Mouse (Mus musculus): ENCODE measurements around the gene Cox14.
"Not testable (repeated sequence)": the region's sequence is repeated elsewhere in the genome, so short reads cannot be mapped to it uniquely, and the experiment has no call there.

Gene Cox14

GRCm38 (mm10) chr15:99725341-99726155 lies at the start of gene Cox14:
Gene Cox14 (plus strand): TSS chr15:99725618.
- peak; percentile 98 for DNase-seq (ENCODE audit: inconsistent ontology term)

- no peak for DNase-seq (ENCODE audit: inconsistent ontology term)
Measured at GRCm38 (mm10) chr15:99677089-99677488, 48.3 kb upstream of the Cox14 start.

GRCm38 (mm10) chr15:99678063-99678800 lies 47.2 kb upstream of the Cox14 start:
- DNase-seq (ENCODE audit: inconsistent ontology term), result no peak

- no peak for DNase-seq (ENCODE audit: inconsistent ontology term)
Measured at GRCm38 (mm10) chr15:99679008-99679407, 46.4 kb upstream of the Cox14 start.

GRCm38 (mm10) chr15:99682880-99683279 lies 42.5 kb upstream of the Cox14 start:
- no peak for DNase-seq (ENCODE audit: inconsistent ontology term)

- DNase-seq (ENCODE audit: inconsistent ontology term), result no peak
Measured at GRCm38 (mm10) chr15:99684156-99684555, 41.3 kb upstream of the Cox14 start.

- DNase-seq (ENCODE audit: inconsistent ontology term), result peak; percentile 54
Measured at GRCm38 (mm10) chr15:99688712-99689111, 36.7 kb upstream of the Cox14 start.

- DNase-seq (ENCODE audit: inconsistent ontology term), result no peak
Measured at GRCm38 (mm10) chr15:99690924-99691323, 34.5 kb upstream of the Cox14 start.

- no peak for DNase-seq (ENCODE audit: inconsistent ontology term)
Measured at GRCm38 (mm10) chr15:99691976-99692375, 33.4 kb upstream of the Cox14 start.

GRCm38 (mm10) chr15:99697309-99697708 lies 28.1 kb upstream of the Cox14 start:
- DNase-seq (ENCODE audit: inconsistent ontology term), result no peak

- DNase-seq (ENCODE audit: inconsistent ontology term), result no peak
Measured at GRCm38 (mm10) chr15:99698533-99699085, 26.8 kb upstream of the Cox14 start.

- no peak for DNase-seq (ENCODE audit: inconsistent ontology term)
Measured at GRCm38 (mm10) chr15:99699715-99700114, 25.7 kb upstream of the Cox14 start.

- no peak for DNase-seq (ENCODE audit: inconsistent ontology term)
Measured at GRCm38 (mm10) chr15:99700219-99701106, 25.0 kb upstream of the Cox14 start.

- DNase-seq (ENCODE audit: inconsistent ontology term), result not testable (repeated sequence)
Measured at GRCm38 (mm10) chr15:99701640-99701998, 23.8 kb upstream of the Cox14 start.

GRCm38 (mm10) chr15:99701999-99702900 lies 23.2 kb upstream of the Cox14 start, which contains the start of gene Smarcd1:
Gene Smarcd1 (plus strand): TSS chr15:99702129.
- DNase-seq (ENCODE audit: inconsistent ontology term), result peak; percentile 97

- DNase-seq (ENCODE audit: inconsistent ontology term), result no peak
Measured at GRCm38 (mm10) chr15:99703104-99703503, 22.3 kb upstream of the Cox14 start.

- DNase-seq (ENCODE audit: inconsistent ontology term), result no peak
Measured at GRCm38 (mm10) chr15:99703676-99704040, 21.8 kb upstream of the Cox14 start.

- DNase-seq (ENCODE audit: inconsistent ontology term), result peak; percentile 34
Measured at GRCm38 (mm10) chr15:99704041-99704681, 21.3 kb upstream of the Cox14 start.

- DNase-seq (ENCODE audit: inconsistent ontology term), result peak; percentile 37
Measured at GRCm38 (mm10) chr15:99704881-99705280, 20.5 kb upstream of the Cox14 start.

GRCm38 (mm10) chr15:99705440-99706048 lies 19.9 kb upstream of the Cox14 start, which contains the start of gene Gm17349:
Gene Gm17349 (minus strand): TSS chr15:99705490.
- peak; percentile 60 for DNase-seq (ENCODE audit: inconsistent ontology term)
